Mouse (Mus musculus): ENCODE measurements around the gene Olfr340. TPM values are rescaled to one million over a fixed set of nuclear protein-coding genes. Genes with fewer than 3 reads are reported as not detected.
"Not testable (repeated sequence)": the region's sequence is repeated elsewhere in the genome, so short reads cannot be mapped to it uniquely, and the experiment has no call there.

The Olfr340 gene
- not detected in 2 replicates for polyA plus RNA-seq (2012)

DNA sequence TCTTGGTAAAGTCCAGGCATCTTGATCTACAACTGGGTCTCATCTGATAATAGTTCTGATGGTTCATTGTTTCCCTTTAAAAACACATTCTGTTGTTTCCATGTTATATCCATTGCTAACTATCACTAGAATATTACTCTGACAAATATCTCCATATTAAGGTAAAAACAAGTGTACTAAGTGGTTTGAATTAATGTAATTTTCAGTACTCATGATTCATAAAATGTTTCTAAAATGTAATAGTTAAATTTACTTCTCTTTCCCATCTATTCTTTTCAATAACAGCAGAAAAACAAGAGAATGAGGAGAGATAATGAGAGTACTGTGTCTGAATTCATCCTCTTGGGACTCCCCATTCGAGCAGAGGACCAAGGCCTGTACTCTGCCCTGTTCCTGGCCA lies at the start of gene Olfr340:
Gene Olfr340 (plus strand): TSS at position 301 of the 400 bp plus-strand sequence.
- Histone ChIP-seq H3K4me3 (replicated peaks) (no peak within 1 kb of the TSS), H3K4me1 (ENCODE audit: control insufficient read depth) (no peaks in the 10 kb centered on the region), H3K27me3 (ENCODE audit: control insufficient read depth) (no peaks in the 10 kb centered on the region), H3K9me3 (ENCODE audit: control insufficient read depth, low read length) (peaks cover 5% of the 10 kb centered on the region; the same call in 1 of the 2 replicates), H3K36me3 (ENCODE audit: control insufficient read depth) (no peaks in the 10 kb centered on the region)
- TF ChIP-seq TAL1 (IDR thresholded peaks at IDR 0.05; ENCODE audit: low read length) (no peak), GATA1 (IDR thresholded peaks at IDR 0.05; ENCODE audit: low read length) (no peak)

- H3K4me1 ChIP-seq (ENCODE audit: control insufficient read depth); H3K9me3 ChIP-seq (ENCODE audit: control insufficient read depth, low read length); H3K27me3 ChIP-seq (ENCODE audit: control insufficient read depth); H3K36me3 ChIP-seq (ENCODE audit: control insufficient read depth); H3K4me3 ChIP-seq (replicated peaks): not testable (repeated sequence)
These were observed 37.2 kb upstream of the Olfr340 start for GRCm38 (mm10) chr2:36415174-36415573.

DNA sequence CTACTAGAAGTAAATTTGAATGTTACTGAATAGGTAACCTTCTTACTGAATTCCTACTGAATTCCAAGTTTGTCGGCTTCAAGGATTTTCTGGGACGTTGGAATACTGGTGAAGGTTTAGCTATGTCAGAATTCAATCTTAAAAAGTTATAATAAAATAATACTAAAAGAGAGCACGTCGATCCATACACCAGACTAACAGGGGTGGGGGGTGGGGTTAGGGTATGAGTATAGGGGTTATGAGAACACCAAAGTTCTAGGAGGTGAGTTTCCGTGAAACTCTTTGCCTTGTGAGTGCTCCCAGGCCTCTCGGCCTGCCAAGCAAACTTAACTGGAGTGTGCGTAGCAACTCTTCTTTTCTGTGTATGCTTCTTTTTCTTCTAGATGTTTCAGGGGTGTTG lies 36.8 kb upstream of the Olfr340 start:
- H3K9me3 ChIP-seq (ENCODE audit: control insufficient read depth, low read length); H3K4me1 ChIP-seq (ENCODE audit: control insufficient read depth); H3K4me3 ChIP-seq (replicated peaks); H3K36me3 ChIP-seq (ENCODE audit: control insufficient read depth); H3K27me3 ChIP-seq (ENCODE audit: control insufficient read depth): not testable (repeated sequence)

DNA sequence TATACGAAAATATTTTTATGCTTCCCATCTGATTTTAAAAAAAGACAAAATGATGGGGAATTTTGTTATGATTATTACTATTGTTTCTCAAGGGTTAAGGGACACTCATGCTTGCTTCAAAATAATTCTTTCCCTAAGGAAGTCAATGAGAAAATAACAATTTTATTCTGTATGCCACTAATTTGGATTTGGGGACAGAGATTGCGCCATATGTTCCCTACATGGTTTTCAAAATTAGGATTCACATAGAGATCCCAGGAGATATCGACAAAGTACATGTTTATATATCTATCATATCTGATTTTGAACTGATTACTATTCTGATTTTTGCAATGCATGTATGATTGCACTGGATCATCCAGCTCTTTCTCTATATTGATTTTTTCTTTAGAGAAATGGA lies 33.7 kb upstream of the Olfr340 start, which contains the start of gene Olfr339:
Gene Olfr339 (plus strand): TSS at position 301 of the 400 bp plus-strand sequence.
- Histone ChIP-seq H3K36me3 (ENCODE audit: control insufficient read depth) (no peaks in the 10 kb centered on the region), H3K4me1 (ENCODE audit: control insufficient read depth) (no peaks in the 10 kb centered on the region), H3K27me3 (ENCODE audit: control insufficient read depth) (no peaks in the 10 kb centered on the region), H3K4me3 (replicated peaks) (no peak within 1 kb of the TSS), H3K9me3 (ENCODE audit: control insufficient read depth, low read length) (no peaks in the 10 kb centered on the region)
- TF ChIP-seq GATA1 (IDR thresholded peaks at IDR 0.05; ENCODE audit: low read length) (no peak), TAL1 (IDR thresholded peaks at IDR 0.05; ENCODE audit: low read length) (no peak)

DNA sequence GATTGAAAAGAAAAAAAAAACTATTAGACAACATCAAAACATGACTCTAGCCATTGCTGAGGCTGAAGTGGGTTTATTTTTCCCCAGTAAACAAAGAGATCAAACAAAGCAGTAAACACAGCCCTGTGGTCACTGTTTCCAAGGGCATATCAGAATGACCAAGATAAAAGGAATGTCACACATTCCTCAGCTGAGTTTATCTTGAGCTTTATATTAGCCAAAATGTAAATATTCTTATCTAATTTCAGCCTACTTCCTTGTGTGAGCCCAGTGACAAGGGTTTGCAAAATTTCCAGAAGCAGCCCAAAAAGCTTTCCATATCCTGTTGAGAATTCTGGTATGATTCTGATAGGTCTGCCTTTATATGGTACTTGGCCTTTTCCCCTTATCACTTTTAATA lies 21.2 kb downstream of the Olfr340 start:
- Histone ChIP-seq H3K4me3 (replicated peaks) (no peak overlapping the region), H3K9me3 (ENCODE audit: control insufficient read depth, low read length) (peaks cover 7% of the 10 kb centered on the region; the same call in 1 of the 2 replicates), H3K36me3 (ENCODE audit: control insufficient read depth) (no peaks in the 10 kb centered on the region), H3K27me3 (ENCODE audit: control insufficient read depth) (no peaks in the 10 kb centered on the region), H3K4me1 (ENCODE audit: control insufficient read depth) (no peaks in the 10 kb centered on the region)
- TF ChIP-seq TAL1 (IDR thresholded peaks at IDR 0.05; ENCODE audit: low read length): no peak
- TF ChIP-seq GATA1 (IDR thresholded peaks at IDR 0.05; ENCODE audit: low read length): no peak

DNA sequence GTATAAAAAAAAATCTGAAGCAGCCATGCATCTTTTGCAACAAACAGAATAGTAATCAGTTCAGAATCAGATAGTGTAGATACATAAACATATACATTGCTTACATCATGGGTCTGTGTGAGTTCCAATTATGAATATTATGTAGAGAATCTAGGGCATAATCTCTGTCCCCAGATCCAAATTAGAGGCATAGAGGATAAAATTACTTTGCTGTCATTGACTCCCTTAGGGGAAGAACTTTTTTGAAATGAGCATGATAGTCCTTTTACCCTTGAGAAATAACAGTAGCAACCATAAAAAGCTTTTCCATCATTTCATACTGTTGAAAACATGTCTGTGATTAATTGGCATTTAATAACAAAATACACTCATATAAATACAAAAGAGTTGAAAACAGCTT lies 30.0 kb downstream of the Olfr340 start, which contains the start of gene Olfr341:
Gene Olfr341 (minus strand): TSS at position 101 of the 400 bp plus-strand sequence.
- H3K36me3 ChIP-seq (ENCODE audit: control insufficient read depth): no peaks in the 10 kb centered on the region
- H3K4me1 ChIP-seq (ENCODE audit: control insufficient read depth): no peaks in the 10 kb centered on the region
- TF ChIP-seq GATA1 (IDR thresholded peaks at IDR 0.05; ENCODE audit: low read length) (no peak), TAL1 (IDR thresholded peaks at IDR 0.05; ENCODE audit: low read length) (no peak)
- peaks cover 7% of the 10 kb centered on the region; the same call in 1 of the 2 replicates for H3K9me3 ChIP-seq (ENCODE audit: control insufficient read depth, low read length)
- H3K4me3 ChIP-seq (replicated peaks): no peak within 1 kb of the TSS
- no peaks in the 10 kb centered on the region for H3K27me3 ChIP-seq (ENCODE audit: control insufficient read depth)

Other genes with a start within 250 kb of the Olfr340 start
- 0.09 TPM in 1 of 2 replicates, not detected in the other for gene Ptgs1, start 222.2 kb upstream of the Olfr340 start, polyA plus RNA-seq (2012)
- not detected in 2 replicates for gene Olfr338, start 79.1 kb upstream of the Olfr340 start, polyA plus RNA-seq (2012)
- not detected in 2 replicates for gene Olfr339, start 33.6 kb upstream of the Olfr340 start, polyA plus RNA-seq (2012)
- gene Olfr341, start 29.9 kb downstream of the Olfr340 start, polyA plus RNA-seq (2012): not detected in 2 replicates
- gene Olfr342, start 72.4 kb downstream of the Olfr340 start, polyA plus RNA-seq (2012): not detected in 2 replicates
- not detected in 2 replicates for gene Olfr344, start 114.1 kb downstream of the Olfr340 start, polyA plus RNA-seq (2012)
- gene Olfr345, start 187.5 kb downstream of the Olfr340 start, polyA plus RNA-seq (2012): not detected in 2 replicates
- gene Olfr346, start 233.2 kb downstream of the Olfr340 start, polyA plus RNA-seq (2012): 0.02 TPM in 1 of 2 replicates, not detected in the other

Data from erythroblast, embryonic 14.5 days (primary cell).